Mouse (Mus musculus): ENCODE results near the gene Copa. TPM values are rescaled to one million over a fixed set of nuclear protein-coding genes. Genes with fewer than 3 reads are reported as not detected.

Copa gene
- total RNA-seq, 1 experiment from 2014 or later: 137 TPM

- ATAC-seq (replicated peaks; ENCODE audit: low read depth, poor library complexity, severe bottlenecking): no peak
Measured at GRCm38 (mm10) chr1:172133535-172133934, 51.2 kb downstream of the Copa start.

GRCm38 (mm10) chr1:172134072-172134471, 51.7 kb downstream of the Copa start:
- no peak for ATAC-seq (replicated peaks; ENCODE audit: low read depth, poor library complexity, severe bottlenecking)

GRCm38 (mm10) chr1:172140160-172140559, 57.8 kb downstream of the Copa start:
- ATAC-seq (replicated peaks; ENCODE audit: low read depth, poor library complexity, severe bottlenecking): no peak

- ATAC-seq (replicated peaks; ENCODE audit: low read depth, poor library complexity, severe bottlenecking): no peak
Measured at GRCm38 (mm10) chr1:172140825-172141224, 58.5 kb downstream of the Copa start.

GRCm38 (mm10) chr1:172141529-172141928, 59.2 kb downstream of the Copa start:
- no peak for ATAC-seq (replicated peaks; ENCODE audit: low read depth, poor library complexity, severe bottlenecking)

- peak; percentile 68 for ATAC-seq (replicated peaks; ENCODE audit: low read depth, poor library complexity, severe bottlenecking)
Measured at GRCm38 (mm10) chr1:172143570-172143969, 61.2 kb downstream of the Copa start.

GRCm38 (mm10) chr1:172147835-172148278, 65.5 kb downstream of the Copa start, which contains the start of gene Dcaf8:
Gene Dcaf8 (plus strand): TSS chr1:172148084.
- peak; percentile 95 for ATAC-seq (replicated peaks; ENCODE audit: low read depth, poor library complexity, severe bottlenecking)

- peak; percentile 16 for ATAC-seq (replicated peaks; ENCODE audit: low read depth, poor library complexity, severe bottlenecking)
Measured at GRCm38 (mm10) chr1:172148279-172148954, 66.1 kb downstream of the Copa start.

- no peak for ATAC-seq (replicated peaks; ENCODE audit: low read depth, poor library complexity, severe bottlenecking)
Measured at GRCm38 (mm10) chr1:172148955-172149815, 66.9 kb downstream of the Copa start.

GRCm38 (mm10) chr1:172154536-172154935, 72.2 kb downstream of the Copa start:
- ATAC-seq (replicated peaks; ENCODE audit: low read depth, poor library complexity, severe bottlenecking): no peak

- ATAC-seq (replicated peaks; ENCODE audit: low read depth, poor library complexity, severe bottlenecking): peak; percentile 56; the same call in 1 of the 2 replicates
Measured at GRCm38 (mm10) chr1:172155518-172155917, 73.2 kb downstream of the Copa start.

- no peak for ATAC-seq (replicated peaks; ENCODE audit: low read depth, poor library complexity, severe bottlenecking)
Measured at GRCm38 (mm10) chr1:172159970-172160369, 77.6 kb downstream of the Copa start.

- no peak for ATAC-seq (replicated peaks; ENCODE audit: low read depth, poor library complexity, severe bottlenecking)
Measured at GRCm38 (mm10) chr1:172160508-172160907, 78.2 kb downstream of the Copa start.

- peak; percentile 68 for ATAC-seq (replicated peaks; ENCODE audit: low read depth, poor library complexity, severe bottlenecking)
Measured at GRCm38 (mm10) chr1:172162009-172162408, 79.7 kb downstream of the Copa start.

- no peak for ATAC-seq (replicated peaks; ENCODE audit: low read depth, poor library complexity, severe bottlenecking)
Measured at GRCm38 (mm10) chr1:172162959-172163358, 80.6 kb downstream of the Copa start.

- ATAC-seq (replicated peaks; ENCODE audit: low read depth, poor library complexity, severe bottlenecking): no peak
Measured at GRCm38 (mm10) chr1:172167911-172168310, 85.6 kb downstream of the Copa start.

- no peak for ATAC-seq (replicated peaks; ENCODE audit: low read depth, poor library complexity, severe bottlenecking)
Measured at GRCm38 (mm10) chr1:172169809-172170208, 87.5 kb downstream of the Copa start.
